Mouse (Mus musculus) myocyte (in vitro differentiated cells): Measurements from ENCODE around the gene Paqr9.

Experiments
- MAX ChIP-seq: IDR thresholded peaks from one replicate; pipeline ENCODE4 v1.6.1; 2011; ENCODE audit warnings: low read depth, mild to moderate bottlenecking, control low read depth
- MYOD1 ChIP-seq, 3 experiments: IDR thresholded peaks; one replicate each; pipeline ENCODE4 v1.6.1; 2011; ENCODE audit warnings: control low read depth in 2 of 3, low read depth in 2 of 3, mild to moderate bottlenecking in 2 of 3, moderate library complexity in 1 of 3; ENCODE audit not compliant: insufficient read length in 2 of 3, control insufficient read depth in 1 of 3
- POLR2A ChIP-seq: IDR thresholded peaks from one replicate; pipeline ENCODE4 v1.6.1; 2011; ENCODE audit warnings: low read depth, mild to moderate bottlenecking, control low read depth, moderate library complexity; ENCODE audit not compliant: insufficient read length
- POLR2AphosphoS2 ChIP-seq: IDR thresholded peaks from one replicate; pipeline ENCODE4 v1.6.1; 2011; ENCODE audit warnings: low read depth, control low read depth; ENCODE audit not compliant: insufficient read length
- REST ChIP-seq: IDR thresholded peaks from one replicate; pipeline ENCODE4 v1.6.1; 2011; ENCODE audit warnings: mild to moderate bottlenecking, control low read depth, moderate library complexity; ENCODE audit not compliant: insufficient read depth, insufficient read length
- SRF ChIP-seq: IDR thresholded peaks from one replicate; pipeline ENCODE4 v1.6.1; 2011; ENCODE audit warnings: low read depth; ENCODE audit not compliant: control insufficient read depth, insufficient read length
- TCF12 ChIP-seq: IDR thresholded peaks from one replicate; pipeline ENCODE4 v1.6.1; 2011; ENCODE audit warnings: mild to moderate bottlenecking, control low read depth; ENCODE audit not compliant: poor library complexity, insufficient read depth, severe bottlenecking

DNA sequence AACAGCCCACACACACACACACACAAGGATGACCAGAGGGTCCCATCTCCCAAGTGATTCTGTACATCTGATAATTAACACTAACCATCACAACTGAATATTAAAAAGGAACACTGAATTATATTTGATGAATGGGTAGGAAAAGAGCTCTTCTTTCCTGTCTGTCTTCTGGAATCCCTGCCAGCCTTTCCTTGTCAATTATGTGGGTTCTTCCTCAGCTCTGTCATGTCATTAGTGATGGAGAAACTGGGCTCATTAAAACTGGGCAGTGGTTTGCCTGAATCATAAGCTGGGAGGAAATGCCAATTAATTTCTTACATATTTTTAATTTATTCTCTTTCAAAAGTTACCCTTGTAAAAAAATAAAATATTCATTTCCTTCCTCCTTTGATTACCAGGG lies 18.2 kb upstream of the Paqr9 start:
- TF ChIP-seq REST: no peak
- TF ChIP-seq POLR2A: no peak
- TF ChIP-seq MYOD1 (IDR thresholded peaks at IDR 0.05; ENCODE audit: control insufficient read depth in 1 of 3, insufficient read length in 2 of 3, low read depth in 2 of 3): no peak
- no peak for TF ChIP-seq POLR2AphosphoS2
- TF ChIP-seq SRF: no peak
- TF ChIP-seq TCF12: no peak
- TF ChIP-seq MAX: no peak
